Mouse (Mus musculus) limb, embryonic 11.5 days (tissue): ENCODE results near the gene Svs4. TPM values are rescaled to one million over a fixed set of nuclear protein-coding genes. Genes with fewer than 3 reads are reported as not detected.
"Not testable (repeated sequence)": the region's sequence is repeated elsewhere in the genome, so short reads cannot be mapped to it uniquely, and the experiment has no call there.

ENCODE experiments used
- ATAC-seq: fragments of 200-750 bp; cut with Nextera tagmentation; 2 replicates; pipeline ENCODE4 v1.8.0; 2017; ENCODE audit warnings: low read depth; ENCODE audit not compliant: insufficient number of reproducible peaks, low FRiP score, low TSS enrichment
- DNase-seq: peaks from one replicate; pipeline ENCODE4 v3.0.0-alpha.2; 2015; ENCODE audit warnings: low spot score
- H3K27ac ChIP-seq: fragments of 300-500 bp; sonication (generic); replicated peaks from 2 replicates; pipeline ENCODE4 v1.5.1; 2014; ENCODE audit warnings: low read depth, mild to moderate bottlenecking, low read length
- H3K27me3 ChIP-seq: fragments of 300-500 bp; sonication (generic); 2 replicates; pipeline ENCODE4 v1.6.1; 2014; ENCODE audit warnings: mild to moderate bottlenecking, low read length, mixed read lengths; ENCODE audit not compliant: control insufficient read depth, insufficient read depth
- H3K36me3 ChIP-seq: fragments of 300-500 bp; sonication (generic); 2 replicates; pipeline ENCODE4 v1.6.1; 2014; ENCODE audit warnings: mild to moderate bottlenecking, low read length, moderate library complexity, mixed read lengths; ENCODE audit not compliant: control insufficient read depth, insufficient read depth
- H3K4me1 ChIP-seq: fragments of 300-500 bp; sonication (generic); 2 replicates; pipeline ENCODE4 v1.6.1; 2014; ENCODE audit warnings: low read length, mixed read lengths; ENCODE audit not compliant: control insufficient read depth, insufficient read depth
- H3K4me2 ChIP-seq: fragments of 300-500 bp; sonication (generic); 2 replicates; pipeline ENCODE4 v1.6.1; 2014; ENCODE audit warnings: low read depth, mild to moderate bottlenecking, moderate library complexity; ENCODE audit not compliant: severe bottlenecking
- H3K4me3 ChIP-seq: fragments of 300-500 bp; sonication (generic); 2 replicates; pipeline ENCODE4 v1.5.1; 2014; ENCODE audit warnings: low read depth, low read length
- H3K9ac ChIP-seq: fragments of 300-500 bp; sonication (generic); 2 replicates; pipeline ENCODE4 v1.6.1; 2014; ENCODE audit warnings: mild to moderate bottlenecking, low read length
- H3K9me3 ChIP-seq: fragments of 300-500 bp; sonication (generic); 2 replicates; pipeline ENCODE4 v1.6.1; 2016; ENCODE audit warnings: low read length; ENCODE audit not compliant: control insufficient read depth
- whole genome bisulfite sequencing: fragments of 180-500 bp; shearing (Covaris S2); extraction: QIAGEN DNeasy Blood & Tissue Kit; methylation state at CpG from one replicate; pipeline ENCODE4 v1.1.7; 2014; 5-methylcytosine and 5-hydroxymethylcytosine counted together
- polyA plus RNA-seq: library from polyadenylated mRNA; unstranded; fragments of >200 nt; fragmentation: Nextera tagmentation; extraction: Ambion mirVana; gene quantifications from 2 replicates; pipeline ENCODE4 v1.2.1, GENCODE M21; 2014

Gene Svs4
- polyA plus RNA-seq, result not detected in 2 replicates

DNA sequence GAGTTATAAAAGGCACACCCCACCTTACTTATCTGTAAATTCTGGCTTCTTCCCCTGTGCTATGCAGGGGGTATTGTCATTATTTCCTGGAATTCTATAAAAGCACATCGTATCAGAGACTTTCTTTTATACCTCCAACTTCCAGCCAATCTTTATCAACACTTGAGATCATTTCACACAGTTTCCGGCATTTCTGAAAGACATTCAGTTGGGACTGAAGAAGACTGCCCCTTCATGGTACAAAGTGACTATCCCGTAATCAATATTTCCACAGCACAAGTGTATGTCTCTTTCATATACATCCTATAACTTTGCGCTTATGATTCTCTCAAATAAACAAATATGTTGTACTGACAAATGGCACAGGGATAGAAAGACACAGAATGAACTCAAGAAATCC lies at the start of gene Svs4:
Gene Svs4 (minus strand): TSS at position 101 of the 400 bp plus-strand sequence.
- Histone ChIP-seq H3K27me3 (no peaks in the 10 kb centered on the region), H3K9ac (no peak within 1 kb of the TSS), H3K4me2 (no peak within 1 kb of the TSS), H3K4me1 (no peaks in the 10 kb centered on the region), H3K36me3 (no peaks in the 10 kb centered on the region), H3K4me3 (no peak within 1 kb of the TSS), H3K9me3 (no peaks in the 10 kb centered on the region), H3K27ac (no peak within 1 kb of the TSS)
- no peak for ATAC-seq
- DNase-seq, result no peak
- 95% methylated on average over 4 of the region's 4 CpGs for WGBS

DNA sequence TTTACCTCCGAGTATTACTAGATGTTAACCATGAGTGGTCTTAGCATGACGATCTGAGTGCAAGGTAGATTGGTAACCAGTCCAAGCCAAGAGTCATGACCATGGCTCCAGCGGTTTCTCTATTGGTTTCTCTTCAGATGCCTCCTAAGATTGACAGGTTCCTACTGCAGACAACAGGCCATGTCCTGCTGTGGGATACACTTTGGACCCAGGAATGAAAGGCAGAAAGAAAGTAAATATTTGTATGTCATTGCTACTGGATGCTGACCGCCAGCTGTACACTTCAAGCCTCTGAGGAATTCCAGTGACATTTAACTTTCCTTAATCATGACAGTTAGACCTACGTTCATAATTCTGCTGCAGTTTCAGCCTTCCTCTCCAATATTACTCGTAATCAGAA lies 42.7 kb upstream of the Svs4 start:
- Histone ChIP-seq H3K9me3 (no peaks in the 10 kb centered on the region), H3K27me3 (no peaks in the 10 kb centered on the region), H3K4me3 (no peak overlapping the region), H3K4me2 (no peak overlapping the region), H3K9ac (no peak overlapping the region), H3K4me1 (no peaks in the 10 kb centered on the region), H3K27ac (no peak overlapping the region), H3K36me3 (no peaks in the 10 kb centered on the region)
- 91% methylated on average over 6 of the region's 6 CpGs for WGBS
- DNase-seq (no peak), ATAC-seq (no peak)

DNA sequence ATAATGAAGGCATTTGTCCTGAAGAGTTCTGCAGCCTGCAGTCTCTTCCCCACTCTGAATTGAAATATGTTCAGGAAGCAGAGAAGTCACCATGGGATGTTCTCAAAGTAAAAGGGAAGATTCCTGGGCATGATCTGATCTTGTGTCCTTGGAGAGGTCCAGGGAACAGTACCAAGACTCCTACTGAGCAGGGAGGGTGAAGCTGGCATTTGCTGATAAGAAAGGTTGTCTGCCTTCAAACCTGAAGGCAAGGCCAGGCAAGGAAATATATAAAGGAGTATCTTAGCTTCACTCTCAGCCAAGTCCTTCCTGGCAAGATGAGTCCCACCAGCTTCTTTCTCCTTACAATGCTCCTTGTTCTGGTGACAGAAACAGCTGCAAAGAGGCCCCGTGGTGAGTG lies 38.2 kb upstream of the Svs4 start, which contains the start of gene Svs6:
Gene Svs6 (plus strand): TSS at position 301 of the 400 bp plus-strand sequence.
- WGBS, result 88% methylated on average over 1 of the region's 1 CpGs

DNA sequence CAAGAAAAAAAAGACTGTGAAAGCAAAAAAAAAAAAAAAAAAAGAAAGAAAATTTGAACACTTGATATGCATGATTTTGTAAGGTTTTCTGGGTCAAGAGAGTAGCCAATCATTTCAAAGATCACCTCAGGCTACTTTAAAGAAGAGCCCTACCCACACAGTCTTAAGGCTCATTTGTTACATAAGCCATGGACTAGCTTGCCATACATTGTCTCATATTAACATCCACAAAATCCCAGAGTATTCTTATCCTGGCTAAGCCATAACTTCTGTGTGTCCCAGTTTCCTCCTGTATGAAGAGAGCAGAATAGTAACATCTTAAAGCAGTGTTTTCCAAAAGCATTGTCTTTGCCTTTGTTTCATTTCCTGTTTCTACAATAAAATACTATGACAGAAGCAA lies 37.2 kb upstream of the Svs4 start:
- H3K9ac ChIP-seq, H3K36me3 ChIP-seq, DNase-seq, H3K4me2 ChIP-seq, H3K27me3 ChIP-seq, H3K9me3 ChIP-seq, H3K27ac ChIP-seq, H3K4me3 ChIP-seq, ATAC-seq, H3K4me1 ChIP-seq: not testable (repeated sequence)

More for the DNA sequence above, 38.2 kb upstream of the Svs4 start, which contains the start of gene Svs6:
- not testable (repeated sequence) for H3K27ac ChIP-seq, H3K9ac ChIP-seq, H3K4me2 ChIP-seq, ATAC-seq, H3K36me3 ChIP-seq, H3K9me3 ChIP-seq, DNase-seq, H3K27me3 ChIP-seq, H3K4me1 ChIP-seq, H3K4me3 ChIP-seq

DNA sequence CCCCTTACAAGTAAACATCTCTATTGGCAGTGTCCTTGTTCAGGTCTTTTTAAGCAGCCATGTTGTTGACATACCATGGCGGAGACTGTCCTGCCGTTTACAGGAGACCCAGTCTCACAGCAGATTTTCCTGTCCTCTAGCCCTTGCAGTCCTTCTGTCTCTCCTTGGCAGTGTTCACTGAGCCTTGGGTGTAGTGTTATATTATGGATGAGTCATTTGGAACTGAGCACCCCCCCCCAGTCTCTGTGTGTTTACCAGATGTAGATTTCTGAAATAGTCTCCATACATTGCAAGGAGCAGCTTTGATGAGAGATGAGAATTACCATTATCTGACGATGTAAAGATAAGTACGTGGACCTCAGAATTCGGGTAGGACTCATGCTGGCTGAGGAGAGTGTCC lies 34.3 kb upstream of the Svs4 start:
- Histone ChIP-seq H3K4me3 (no peak overlapping the region), H3K4me2 (no peak overlapping the region), H3K27ac (no peak overlapping the region), H3K4me1 (no peaks in the 10 kb centered on the region), H3K9ac (no peak overlapping the region), H3K9me3 (no peaks in the 10 kb centered on the region), H3K27me3 (no peaks in the 10 kb centered on the region), H3K36me3 (no peaks in the 10 kb centered on the region)
- WGBS, result 88% methylated on average over 5 of the region's 5 CpGs
- no peak for ATAC-seq
- DNase-seq, result no peak

DNA sequence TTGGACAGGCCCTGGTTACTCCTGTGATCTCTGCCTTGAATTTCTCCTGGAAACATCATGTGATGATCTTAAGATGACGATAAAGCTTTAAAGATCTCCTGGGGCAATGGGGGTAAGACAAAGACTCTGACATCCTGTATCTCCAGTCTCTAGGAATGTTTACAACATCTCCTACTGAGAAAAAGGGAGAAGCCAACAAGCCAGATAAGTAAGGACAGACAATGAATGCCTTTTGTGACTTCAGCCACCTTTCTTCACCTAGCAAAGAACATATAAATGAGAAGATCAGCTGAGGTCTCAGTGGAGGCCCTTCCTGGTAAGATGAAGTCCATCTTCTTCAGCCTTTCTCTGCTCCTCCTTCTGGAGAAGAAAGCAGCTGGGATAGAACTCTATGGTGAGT lies 10.7 kb upstream of the Svs4 start, which contains the start of gene Svs3a:
Gene Svs3a (plus strand): TSS at position 301 of the 400 bp plus-strand sequence.
- WGBS, result 88% methylated on average over 1 of the region's 1 CpGs
- not testable (repeated sequence) for H3K4me2 ChIP-seq, H3K27me3 ChIP-seq, H3K4me3 ChIP-seq, H3K9me3 ChIP-seq, ATAC-seq, H3K36me3 ChIP-seq, H3K27ac ChIP-seq, DNase-seq, H3K4me1 ChIP-seq, H3K9ac ChIP-seq

DNA sequence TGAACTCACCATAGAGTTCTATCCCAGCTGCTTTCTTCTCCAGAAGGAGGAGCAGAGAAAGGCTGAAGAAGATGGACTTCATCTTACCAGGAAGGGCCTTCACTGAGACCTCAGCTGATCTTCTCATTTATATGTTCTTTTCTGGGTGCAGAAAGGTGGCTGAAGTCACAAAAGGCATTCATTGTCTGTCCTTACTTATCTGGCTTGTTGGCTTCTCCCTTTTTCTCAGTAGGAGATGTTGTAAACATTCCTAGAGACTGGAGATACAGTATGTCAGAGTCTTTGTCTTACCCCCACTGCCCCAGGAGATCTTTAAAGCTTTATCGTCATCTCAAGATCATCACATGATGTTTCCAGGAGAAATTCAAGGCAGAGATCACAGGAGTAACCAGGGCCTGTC lies 21.7 kb downstream of the Svs4 start, which contains the start of gene Svs3b:
Gene Svs3b (minus strand): TSS at position 101 of the 400 bp plus-strand sequence.
- not testable (repeated sequence) for H3K27ac ChIP-seq, ATAC-seq, H3K4me2 ChIP-seq, H3K9me3 ChIP-seq, H3K36me3 ChIP-seq, DNase-seq, H3K27me3 ChIP-seq, H3K4me3 ChIP-seq, H3K4me1 ChIP-seq, H3K9ac ChIP-seq
- WGBS, result 77% methylated on average over 1 of the region's 1 CpGs

DNA sequence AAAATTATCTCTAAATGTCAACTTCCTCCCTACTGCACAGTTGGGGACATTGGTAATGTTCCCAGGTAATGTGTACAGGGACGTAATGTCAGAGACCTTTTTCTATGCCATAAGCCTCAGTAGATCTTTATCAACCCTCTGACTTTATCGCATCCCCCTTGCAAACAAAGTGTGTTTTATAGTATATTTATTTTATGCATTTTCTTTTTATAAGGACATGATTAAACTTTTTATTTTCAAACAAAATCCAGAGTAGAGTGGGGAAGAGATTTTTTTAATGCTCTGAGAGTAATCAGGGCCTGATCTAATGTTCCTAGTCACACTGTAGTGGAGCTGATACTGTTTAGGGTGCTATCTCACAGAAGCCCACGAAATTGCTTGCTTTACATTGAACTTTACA lies 39.9 kb downstream of the Svs4 start, which contains the start of gene Svs2:
Gene Svs2 (minus strand): TSS at position 101 of the 400 bp plus-strand sequence.
- DNase-seq, result no peak
- Histone ChIP-seq H3K4me2 (no peak within 1 kb of the TSS), H3K27me3 (no peaks in the 10 kb centered on the region), H3K9me3 (no peaks in the 10 kb centered on the region), H3K4me1 (no peaks in the 10 kb centered on the region), H3K9ac (no peak within 1 kb of the TSS), H3K27ac (no peak within 1 kb of the TSS), H3K4me3 (no peak within 1 kb of the TSS), H3K36me3 (no peaks in the 10 kb centered on the region)
- ATAC-seq, result no peak
- WGBS, result 86% methylated on average over 3 of the region's 3 CpGs

DNA sequence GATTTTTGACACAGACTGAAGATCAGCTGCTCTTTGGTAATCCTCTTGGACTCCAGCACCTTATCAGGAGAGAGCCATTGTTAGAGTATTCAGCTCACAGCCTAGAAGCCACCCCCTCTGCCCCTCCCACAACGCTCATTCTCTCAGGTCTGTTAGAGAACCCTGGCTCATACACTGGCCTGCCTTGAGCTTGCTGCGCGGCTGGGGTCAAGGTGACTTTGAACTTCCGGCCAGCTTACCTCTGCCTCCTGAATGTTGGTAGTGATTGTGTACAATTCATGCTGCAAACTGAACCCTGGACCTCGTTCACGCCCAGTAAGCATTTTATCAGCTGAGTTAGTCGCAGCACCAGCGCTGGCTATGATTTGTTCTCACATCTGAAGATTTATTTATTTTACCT lies 45.6 kb downstream of the Svs4 start:
- H3K4me2 ChIP-seq, result no peak overlapping the region

More for the DNA sequence above, 45.6 kb downstream of the Svs4 start:
- DNase-seq, result no peak
- H3K36me3 ChIP-seq, result no peaks in the 10 kb centered on the region
- H3K27ac ChIP-seq, result no peak overlapping the region
- H3K9me3 ChIP-seq, result no peaks in the 10 kb centered on the region
- ATAC-seq, result no peak
- no peak overlapping the region for H3K9ac ChIP-seq
- WGBS, result 94% methylated on average over 8 of the region's 8 CpGs
- H3K4me1 ChIP-seq, result no peaks in the 10 kb centered on the region
- no peaks in the 10 kb centered on the region for H3K27me3 ChIP-seq
- H3K4me3 ChIP-seq, result no peak overlapping the region
